Comparison of ENCODE assay signal across 8 mouse cellular contexts in the genomic region with DNA sequence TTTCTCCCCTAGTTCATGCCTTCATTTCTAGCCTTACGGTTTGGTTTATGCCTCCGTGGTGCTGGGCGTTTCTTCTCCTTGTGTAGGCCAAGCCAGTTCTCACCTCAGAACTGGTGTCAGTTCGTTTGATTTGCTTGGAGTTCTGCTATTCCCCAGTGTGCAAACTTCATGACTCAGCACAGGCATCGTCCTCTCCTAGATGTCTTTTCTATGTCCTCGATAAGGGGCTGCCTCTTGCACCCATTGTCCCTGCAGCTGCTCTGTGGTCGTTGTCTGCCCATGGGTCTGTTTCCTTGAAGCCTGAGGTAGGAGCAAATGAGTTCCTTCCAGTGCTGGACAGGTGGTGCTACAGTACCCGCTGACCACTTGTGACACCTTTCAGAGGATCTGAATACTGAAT. TPM values are rescaled to one million over a fixed set of nuclear protein-coding genes. Genes with fewer than 3 reads are reported as not detected.
DNase-seq lines count a peak whose midpoint lies in the region; ATAC-seq and TF ChIP-seq lines count a peak whose summit lies in the region.

No protein-coding gene starts in this region.

- peak overlapping the region; percentile 92 for H3K9ac ChIP-seq in heart, embryonic 14.5 days (ENCODE audit: low read length)
- peak overlapping the region; percentile 84 for H3K9ac ChIP-seq in MEL (ENCODE audit: control insufficient read depth, low read depth, low read length, poor library complexity, severe bottlenecking)
- peak overlapping the region; percentile 98 for H3K9ac ChIP-seq in forebrain, embryonic 15.5 days (replicated peaks)
- peak overlapping the region; percentile 88 for H3K9ac ChIP-seq in liver, adult 2 months (ENCODE audit: low read depth, low read length)

- peaks cover 7% of the 10 kb centered on the region for H3K79me2 ChIP-seq in MEL (ENCODE audit: control insufficient read depth, insufficient read depth, low read length, poor library complexity)
- H3K79me2 ChIP-seq in liver, adult 2 months (ENCODE audit: control insufficient read depth, insufficient read depth, low read length) = no peaks in the 10 kb centered on the region; the same call in 1 of the 2 replicates

- TF ChIP-seq RAD21 in MEL (IDR thresholded peaks at IDR 0.05; ENCODE audit: low read depth, low read length) = no peak

- TF ChIP-seq CTCF in MEL (IDR thresholded peaks at IDR 0.05 in 2 of 3, conservative IDR thresholded peaks at IDR 0.05 in 1 of 3; ENCODE audit: control insufficient read depth in 1 of 3, insufficient read depth in 1 of 3, low read depth in 2 of 3, low read length in 3 of 3, poor library complexity in 1 of 3, severe bottlenecking in 1 of 3) = no peak
- no peak for TF ChIP-seq CTCF in liver, adult 2 months (IDR thresholded peaks at IDR 0.05; ENCODE audit: low read depth, low read length)

- H3K4me2 ChIP-seq in heart, embryonic 14.5 days (ENCODE audit: low read length) = peak overlapping the region; percentile 88
- peak overlapping the region; percentile 83 for H3K4me2 ChIP-seq in forebrain, embryonic 15.5 days (replicated peaks)

- no peak for TF ChIP-seq EP300 in MEL (IDR thresholded peaks at IDR 0.05; ENCODE audit: low read depth in 1 of 2, low read length in 2 of 2)

- no peak for TF ChIP-seq POLR2A in MEL (IDR thresholded peaks at IDR 0.05; ENCODE audit: control insufficient read depth in 1 of 2, insufficient read depth in 1 of 2, low read depth in 1 of 2, low read length in 2 of 2, poor library complexity in 1 of 2)
- TF ChIP-seq POLR2A in liver, adult 2 months (IDR thresholded peaks at IDR 0.05; ENCODE audit: extremely low read depth, insufficient read depth, low read length) = no peak

- peaks cover 24% of the 10 kb centered on the region for H3K36me3 ChIP-seq in heart, embryonic 14.5 days (ENCODE audit: control insufficient read depth, insufficient read depth, low read length)
- H3K36me3 ChIP-seq in MEL (ENCODE audit: control insufficient read depth in 1 of 2, insufficient read depth in 2 of 2, low read length in 2 of 2) = peaks cover 0 to 11% of the 10 kb centered on the region in 2 experiments; a peak in 3 of 4 replicates
- H3K36me3 ChIP-seq in forebrain, embryonic 15.5 days = peaks cover 11% of the 10 kb centered on the region
- peaks cover 2% of the 10 kb centered on the region; the same call in 1 of the 2 replicates for H3K36me3 ChIP-seq in liver, adult 2 months (ENCODE audit: control insufficient read depth, insufficient read depth, low read length)
- peaks cover 8% of the 10 kb centered on the region for H3K36me3 ChIP-seq in splenic B cell, adult 2 months (ENCODE audit: control insufficient read depth, insufficient read depth, low read length, poor library complexity, severe bottlenecking)

- 12% methylated on average over 8 of the region's 8 CpGs for WGBS in heart, embryonic 14.5 days
- 13% methylated on average over 8 of the region's 8 CpGs for WGBS in forebrain, embryonic 15.5 days
- 20% methylated on average over 8 of the region's 8 CpGs for WGBS in liver, adult 2 months

- DNase-seq in heart, postnatal 25 days (ENCODE audit: low spot score) = no peak
- DNase-seq in MEL (ENCODE audit: low read depth, low spot score) = peak; percentile 69
- no peak for DNase-seq in liver, adult 2 months (ENCODE audit: extremely low read depth, low read depth, low spot score)
- peak; percentile 15 for DNase-seq in splenic B cell, adult 2 months (ENCODE audit: low read depth, low spot score)
- no peak for DNase-seq in ovary, postnatal 36 days (ENCODE audit: low spot score)
- DNase-seq in testis, postnatal 14 days (ENCODE audit: low spot score) = no peak

- H3K4me3 ChIP-seq in heart, embryonic 14.5 days (ENCODE audit: control insufficient read depth in 1 of 2, insufficient read depth in 1 of 2, low read depth in 1 of 2, low read length in 2 of 2) = peak overlapping the region; percentile 67 to 83
- H3K4me3 ChIP-seq in MEL (ENCODE audit: control insufficient read depth in 1 of 2, insufficient read depth in 1 of 2, low read depth in 2 of 2, low read length in 2 of 2) = peak overlapping the region; percentile 66 to 74
- H3K4me3 ChIP-seq in forebrain, embryonic 15.5 days = peak overlapping the region; percentile 84
- peak overlapping the region; percentile 79 for H3K4me3 ChIP-seq in liver, adult 2 months (ENCODE audit: insufficient read depth, low read depth, low read length)

- peak overlapping the region; percentile 60 to 78 for H3K27ac ChIP-seq in heart, embryonic 14.5 days (replicated peaks in 1 of 2; ENCODE audit: control insufficient read depth in 1 of 2, insufficient read depth in 1 of 2, low read depth in 2 of 2, low read length in 2 of 2)
- H3K27ac ChIP-seq in MEL (ENCODE audit: control insufficient read depth, low read depth, low read length) = peak overlapping the region; percentile 22
- peak overlapping the region; percentile 91 for H3K27ac ChIP-seq in forebrain, embryonic 15.5 days (replicated peaks)
- H3K27ac ChIP-seq in liver, adult 2 months (replicated peaks; ENCODE audit: insufficient read depth, low read depth, low read length) = no peak overlapping the region

- H3K9me3 ChIP-seq in heart, embryonic 14.5 days (ENCODE audit: control insufficient read depth, low read length) = no peaks in the 10 kb centered on the region
- no peaks in the 10 kb centered on the region for H3K9me3 ChIP-seq in MEL (replicated peaks; ENCODE audit: insufficient read depth, low read length)
- H3K9me3 ChIP-seq in forebrain, embryonic 15.5 days = no peaks in the 10 kb centered on the region

- no peak for ATAC-seq in heart, embryonic 14.5 days (ENCODE audit: insufficient number of reproducible peaks, insufficient read depth, low FRiP score, low read depth)
- ATAC-seq in forebrain, embryonic 15.5 days (replicated peaks) = peak; percentile 5; the same call in 1 of the 2 replicates

- peaks cover 7 to 15% of the 10 kb centered on the region in 2 experiments for H3K4me1 ChIP-seq in heart, embryonic 14.5 days (ENCODE audit: control insufficient read depth in 2 of 2, insufficient read depth in 2 of 2, low read length in 2 of 2)
- peaks cover 0 to 17% of the 10 kb centered on the region in 2 experiments; a peak in 3 of 4 replicates for H3K4me1 ChIP-seq in MEL (ENCODE audit: control insufficient read depth in 1 of 2, insufficient read depth in 2 of 2, low read length in 2 of 2)
- peaks cover 20% of the 10 kb centered on the region for H3K4me1 ChIP-seq in forebrain, embryonic 15.5 days
- H3K4me1 ChIP-seq in liver, adult 2 months (ENCODE audit: control insufficient read depth, insufficient read depth, low read length) = peaks cover 12% of the 10 kb centered on the region

- intact Hi-C loops in heart, postnatal 25 days (cut with DNase I) = no loop called here

- no peaks in the 10 kb centered on the region for H3K27me3 ChIP-seq in heart, embryonic 14.5 days (ENCODE audit: control insufficient read depth, insufficient read depth, low read length)
- no peaks in the 10 kb centered on the region for H3K27me3 ChIP-seq in MEL (ENCODE audit: control insufficient read depth in 1 of 2, insufficient read depth in 2 of 2, low read length in 2 of 2)
- no peaks in the 10 kb centered on the region for H3K27me3 ChIP-seq in forebrain, embryonic 15.5 days
- H3K27me3 ChIP-seq in liver, adult 2 months (ENCODE audit: control insufficient read depth, insufficient read depth, low read length) = no peaks in the 10 kb centered on the region
- no peaks in the 10 kb centered on the region for H3K27me3 ChIP-seq in splenic B cell, adult 2 months (ENCODE audit: control insufficient read depth, insufficient read depth, low read length, poor library complexity, severe bottlenecking)

TF ChIP-seq in MEL, 35 proteins besides CTCF, POLR2A, EP300 and RAD21:
- TF ChIP-seq MAZ (IDR thresholded peaks at IDR 0.05; ENCODE audit: low read depth, low read length) (no peak), NRF1 (IDR thresholded peaks at IDR 0.05; ENCODE audit: insufficient read depth, low read depth, low read length, poor library complexity, severe bottlenecking) (no peak), MYB (IDR thresholded peaks at IDR 0.05; ENCODE audit: low read depth, low read length) (no peak), SMC3 (IDR thresholded peaks at IDR 0.05; ENCODE audit: low read depth, low read length) (no peak), MAFK (IDR thresholded peaks at IDR 0.05; ENCODE audit: borderline replicate concordance, low read depth, low read length) (peak; percentile 73; the same call in 1 of the 2 replicates), MXI1 (IDR thresholded peaks at IDR 0.05; ENCODE audit: low read depth, low read length) (no peak), USF1 (IDR thresholded peaks at IDR 0.05; ENCODE audit: low read depth, low read length) (no peak)

RNA-seq across cellular contexts. Expression of gene Cc2d1b, which starts 0.8 kb away (rescaled TPM):
- 13.2 and 14.5 TPM in 2 replicates for polyA plus RNA-seq in heart, embryonic 14.5 days (2014; fragmentation: Nextera tagmentation; extraction: Ambion mirVana)
- total RNA-seq in heart, postnatal 25 days (2021) = 10 to 100 TPM; 14.5 to 15.2 TPM
- total RNA-seq in MEL (2012; rRNA removed) = 35.6 and 37.0 TPM in 2 replicates
- 10 to 100 TPM in 1 of 2 experiments, not detected in 1; 50.3 TPM for polyA plus RNA-seq in MEL (2012; ENCODE audit: insufficient read depth in 1 of 2, insufficient read length in 2 of 2, low read depth in 1 of 2, low replicate concordance in 2 of 2, missing spikeins in 1 of 2)
- 21.6 and 21.8 TPM in 2 replicates for polyA plus RNA-seq in forebrain, embryonic 15.5 days (2015; fragmentation: Nextera tagmentation; extraction: Ambion mirVana)
- total RNA-seq in liver, adult 2 months (2014; rRNA removed) = 7.1 and 8.7 TPM in 2 replicates
- polyA plus RNA-seq in liver, adult 2 months (2012; rRNA removed) = 6.7 and 9.5 TPM in 2 replicates

RNA-seq across cellular contexts. Expression of gene Orc1, which starts 41.3 kb away (rescaled TPM):
- 3.1 and 3.4 TPM in 2 replicates for polyA plus RNA-seq in heart, embryonic 14.5 days (2014; fragmentation: Nextera tagmentation; extraction: Ambion mirVana)
- under 1 TPM in 1 of 2 experiments, not detected in 1; 0.21 TPM for total RNA-seq in heart, postnatal 25 days (2021)
- 22.2 and 24.4 TPM in 2 replicates for total RNA-seq in MEL (2012; rRNA removed)
- polyA plus RNA-seq in MEL (2012; ENCODE audit: insufficient read depth in 1 of 2, insufficient read length in 2 of 2, low read depth in 1 of 2, low replicate concordance in 2 of 2, missing spikeins in 1 of 2) = 10 to 100 TPM in 1 of 2 experiments, not detected in 1; 26.8 TPM
- polyA plus RNA-seq in forebrain, embryonic 15.5 days (2015; fragmentation: Nextera tagmentation; extraction: Ambion mirVana) = 2.8 and 3.1 TPM in 2 replicates
- total RNA-seq in liver, adult 2 months (2014; rRNA removed) = under 0.01 and 0.13 TPM in 2 replicates
- not detected in 2 replicates for polyA plus RNA-seq in liver, adult 2 months (2012; rRNA removed)

RNA-seq across cellular contexts. Expression of gene Prpf38a, which starts 41.4 kb away (rescaled TPM):
- 52.7 and 59.8 TPM in 2 replicates for polyA plus RNA-seq in heart, embryonic 14.5 days (2014; fragmentation: Nextera tagmentation; extraction: Ambion mirVana)
- 10 to 100 TPM; 18.0 to 19.6 TPM for total RNA-seq in heart, postnatal 25 days (2021)
- total RNA-seq in MEL (2012; rRNA removed) = 56.2 and 71.8 TPM in 2 replicates
- 10 to 100 TPM in 1 of 2 experiments, not detected in 1; 66.8 TPM for polyA plus RNA-seq in MEL (2012; ENCODE audit: insufficient read depth in 1 of 2, insufficient read length in 2 of 2, low read depth in 1 of 2, low replicate concordance in 2 of 2, missing spikeins in 1 of 2)
- polyA plus RNA-seq in forebrain, embryonic 15.5 days (2015; fragmentation: Nextera tagmentation; extraction: Ambion mirVana) = 96.9 and 99.9 TPM in 2 replicates
- total RNA-seq in liver, adult 2 months (2014; rRNA removed) = 9.1 and 13.3 TPM in 2 replicates
- 1.6 and 2.2 TPM in 2 replicates for polyA plus RNA-seq in liver, adult 2 months (2012; rRNA removed)

Comparison
In these comparisons a context has a peak if more than half of its experiments do, and no peak if none do; other contexts are left out.
1. DNase-seq: peak in MEL (single experiment) and splenic B cell, adult 2 months (single experiment); none in heart, postnatal 25 days (single experiment), liver, adult 2 months (single experiment), ovary, postnatal 36 days (single experiment) and testis, postnatal 14 days (single experiment).
2. RNA of gene Prpf38a, which starts 41.4 kb away (polyA plus RNA-seq): 96.9 to 99.9 TPM in forebrain, embryonic 15.5 days, 66.8 TPM in MEL and 52.7 to 59.8 TPM in heart, embryonic 14.5 days; 1.6 to 2.2 TPM in liver, adult 2 months; every median in the first group is over 10 times any median in the second.
3. Peak in every context shown above with its lines, with median percentiles within 50 percentile points of each other: H3K4me3 ChIP-seq and H3K9ac ChIP-seq.